Mouse (Mus musculus): ENCODE results near the gene Ghrhr.

Gene Ghrhr

DNA sequence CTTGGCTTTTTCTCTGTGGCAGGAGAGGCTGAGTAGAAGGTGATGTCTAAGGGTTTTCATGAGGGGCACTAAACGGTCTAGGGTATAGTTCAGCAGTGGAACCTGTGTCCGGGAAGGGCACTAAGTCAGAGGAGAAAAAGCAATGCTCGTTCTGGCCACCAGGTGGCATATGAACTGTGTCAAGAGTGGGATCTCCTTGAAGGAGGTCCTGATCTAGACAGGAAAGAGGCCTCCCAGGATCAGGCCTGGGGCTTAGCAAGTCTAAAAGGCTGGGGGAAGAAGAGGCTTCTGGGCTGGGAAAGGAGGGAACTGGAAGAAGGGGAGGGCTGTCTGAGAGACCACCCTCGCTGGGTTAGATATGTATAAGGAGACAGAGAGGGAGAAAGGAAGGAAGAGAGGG lies 16.4 kb downstream of the Ghrhr start:
- intact Hi-C loops (cut with DNase I): loop anchor here (1.0 kb wide), 1 partner anchor 113 kb away; no protein-coding TSS in a partner anchor

DNA sequence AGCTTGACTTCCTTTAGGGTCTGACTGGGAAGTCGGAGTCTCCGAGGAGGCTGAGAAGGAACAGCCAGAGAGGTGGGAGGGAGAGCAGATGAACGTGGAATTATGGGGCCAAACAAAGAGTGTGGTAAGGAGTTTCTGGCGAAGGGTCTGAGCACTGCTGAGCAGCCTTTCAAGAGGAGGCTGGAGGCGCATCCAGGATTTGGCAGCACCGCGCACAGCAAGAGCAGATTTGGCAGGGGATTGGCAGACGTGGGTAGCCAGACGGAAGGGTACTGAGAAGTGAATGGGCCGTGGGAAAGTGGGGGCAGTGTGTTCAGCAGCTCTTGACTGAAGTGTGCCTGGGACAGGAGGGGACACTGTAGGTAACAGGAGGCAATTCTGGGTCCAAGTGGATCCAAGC lies 18.8 kb downstream of the Ghrhr start:
- intact Hi-C loops (cut with DNase I): no loop called here

DNA sequence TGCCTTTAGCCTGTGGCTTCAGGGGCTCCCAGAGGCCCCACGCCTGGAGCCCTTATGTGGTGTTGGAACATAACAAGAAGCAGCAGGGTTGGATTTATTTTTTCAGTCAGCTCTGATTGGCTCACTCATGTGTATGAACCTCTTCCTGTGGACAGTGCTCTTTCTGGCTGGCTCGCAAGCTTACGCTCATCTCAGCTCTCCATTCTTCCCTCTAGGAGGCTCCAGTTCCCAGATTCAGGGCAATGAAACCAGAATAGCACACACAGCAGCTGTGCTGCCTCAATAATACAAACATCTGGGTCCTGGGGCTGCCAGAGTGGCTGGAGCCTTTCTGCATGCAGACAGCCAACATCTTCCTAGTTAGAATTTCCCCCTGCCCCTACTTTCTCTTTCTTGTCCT lies 20.1 kb downstream of the Ghrhr start:
- intact Hi-C loops (cut with DNase I): no loop called here

DNA sequence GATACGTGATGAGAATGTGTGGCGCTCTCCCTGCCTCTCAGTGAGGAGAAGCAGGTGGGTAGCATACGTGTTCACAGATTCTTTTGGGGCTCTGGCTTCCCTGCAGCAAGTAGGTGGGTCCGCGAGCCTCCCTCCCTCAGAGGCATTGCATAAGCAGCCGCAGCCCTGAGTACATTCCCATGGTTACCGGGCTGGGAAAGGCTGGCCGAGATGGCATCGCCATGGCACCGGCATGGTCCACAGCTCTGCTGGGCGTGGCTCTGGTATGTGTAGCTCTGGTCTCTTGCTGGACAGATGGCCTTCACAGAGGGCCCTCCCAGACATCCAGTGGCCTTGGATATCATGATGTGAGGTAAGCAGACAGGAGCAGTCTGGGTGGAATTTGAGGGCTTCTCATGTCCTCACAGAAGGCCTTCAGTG lies 20.5 kb downstream of the Ghrhr start:
- intact Hi-C loops (cut with DNase I): no loop called here

DNA sequence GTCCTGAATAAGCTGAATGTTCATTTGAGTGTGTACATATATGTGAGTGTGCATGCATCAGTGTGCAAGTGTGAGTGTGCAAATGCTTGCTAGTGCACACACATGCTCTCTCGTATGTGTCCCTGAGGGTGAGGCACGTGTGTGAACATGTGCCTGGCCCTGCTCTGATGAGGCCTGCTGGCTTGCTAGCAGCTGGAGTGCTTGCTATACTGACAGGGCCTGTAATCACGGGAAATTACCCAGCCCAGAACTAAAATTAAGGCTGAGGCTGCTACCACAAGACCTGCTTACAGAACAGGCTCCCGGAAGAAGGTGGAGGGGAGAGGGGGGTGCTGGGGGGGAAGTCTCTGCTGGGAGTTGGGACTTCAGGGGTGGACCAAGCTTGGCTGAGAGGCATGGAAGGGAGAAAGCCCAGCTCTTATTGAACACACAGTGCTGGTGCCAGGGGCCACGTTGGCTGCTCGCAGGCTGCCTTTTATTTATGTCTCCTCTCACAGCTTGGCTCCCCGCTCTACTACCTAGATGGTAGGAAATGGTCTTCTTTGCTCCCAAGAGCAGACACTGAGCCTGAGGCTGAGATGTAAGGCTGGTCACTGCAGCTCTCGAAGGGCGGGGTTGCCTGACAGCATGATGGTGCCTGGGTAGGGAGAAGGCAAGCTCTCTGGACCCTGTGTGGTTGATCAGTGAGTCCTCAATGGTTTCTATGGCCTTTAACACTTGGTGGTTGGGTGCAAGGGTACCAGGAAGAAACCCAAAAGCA lies 23.0 kb downstream of the Ghrhr start:
- intact Hi-C loops (cut with DNase I): no loop called here

DNA sequence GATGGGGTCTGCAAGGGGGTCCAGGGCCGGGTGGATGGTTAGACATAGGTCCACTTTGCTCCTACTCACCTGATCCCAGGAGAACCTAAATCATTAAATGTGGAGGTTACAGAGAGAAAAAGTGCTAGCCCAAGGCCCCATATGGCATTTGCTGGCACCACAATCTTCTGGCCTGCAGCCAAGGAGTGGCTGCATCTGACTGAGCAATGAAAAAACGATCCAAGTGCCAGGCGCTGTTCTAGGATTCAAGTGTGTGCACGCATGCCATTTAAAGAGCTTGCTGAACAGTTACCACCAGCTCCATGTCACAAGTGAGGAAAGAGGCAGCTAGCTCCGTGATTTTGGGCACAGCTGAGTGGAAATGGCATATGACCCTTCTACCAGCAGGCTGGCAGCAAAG lies 23.8 kb downstream of the Ghrhr start:
- intact Hi-C loops (cut with DNase I): loop anchor here (5.0 kb wide), 1 partner anchor 57 kb away; no protein-coding TSS in a partner anchor

DNA sequence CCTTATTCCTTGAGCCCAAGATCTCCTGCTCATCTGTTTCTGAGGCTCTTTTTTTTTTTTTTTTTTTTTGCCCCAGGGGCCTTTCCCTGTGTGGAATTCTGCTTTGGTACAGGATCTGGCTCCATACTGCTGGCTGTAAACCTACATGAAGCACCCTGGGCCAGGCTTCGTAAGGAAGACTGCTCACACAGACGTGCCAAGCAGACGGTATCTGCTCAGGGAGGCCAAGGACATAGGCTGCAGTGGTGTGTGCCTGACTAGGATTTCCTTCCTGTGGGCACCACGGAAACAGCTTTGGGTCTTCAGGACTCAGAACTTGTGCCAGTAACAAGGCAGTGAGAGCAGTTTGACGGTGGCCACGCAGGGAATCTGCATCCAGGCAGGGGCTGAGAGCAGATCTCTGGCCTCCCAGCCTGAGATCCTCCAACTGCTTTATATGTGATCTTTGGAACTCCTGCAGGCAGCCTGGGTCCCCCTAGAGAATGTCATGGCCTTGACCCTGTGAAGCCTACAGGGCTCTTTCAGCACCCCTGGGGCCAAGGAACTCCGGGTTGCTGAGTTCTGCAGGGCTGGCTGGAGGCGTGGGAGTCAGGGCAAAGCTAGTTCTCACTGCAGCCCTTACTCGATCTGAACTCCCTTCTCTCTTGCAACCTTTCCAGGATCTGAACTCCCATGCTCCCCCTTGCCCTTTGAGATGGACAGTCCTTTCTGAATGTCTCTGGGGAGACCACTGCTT lies 26.1 kb downstream of the Ghrhr start:
- intact Hi-C loops (cut with DNase I): loop anchor here (5.0 kb wide), 1 partner anchor 55 kb away; no protein-coding TSS in a partner anchor

DNA sequence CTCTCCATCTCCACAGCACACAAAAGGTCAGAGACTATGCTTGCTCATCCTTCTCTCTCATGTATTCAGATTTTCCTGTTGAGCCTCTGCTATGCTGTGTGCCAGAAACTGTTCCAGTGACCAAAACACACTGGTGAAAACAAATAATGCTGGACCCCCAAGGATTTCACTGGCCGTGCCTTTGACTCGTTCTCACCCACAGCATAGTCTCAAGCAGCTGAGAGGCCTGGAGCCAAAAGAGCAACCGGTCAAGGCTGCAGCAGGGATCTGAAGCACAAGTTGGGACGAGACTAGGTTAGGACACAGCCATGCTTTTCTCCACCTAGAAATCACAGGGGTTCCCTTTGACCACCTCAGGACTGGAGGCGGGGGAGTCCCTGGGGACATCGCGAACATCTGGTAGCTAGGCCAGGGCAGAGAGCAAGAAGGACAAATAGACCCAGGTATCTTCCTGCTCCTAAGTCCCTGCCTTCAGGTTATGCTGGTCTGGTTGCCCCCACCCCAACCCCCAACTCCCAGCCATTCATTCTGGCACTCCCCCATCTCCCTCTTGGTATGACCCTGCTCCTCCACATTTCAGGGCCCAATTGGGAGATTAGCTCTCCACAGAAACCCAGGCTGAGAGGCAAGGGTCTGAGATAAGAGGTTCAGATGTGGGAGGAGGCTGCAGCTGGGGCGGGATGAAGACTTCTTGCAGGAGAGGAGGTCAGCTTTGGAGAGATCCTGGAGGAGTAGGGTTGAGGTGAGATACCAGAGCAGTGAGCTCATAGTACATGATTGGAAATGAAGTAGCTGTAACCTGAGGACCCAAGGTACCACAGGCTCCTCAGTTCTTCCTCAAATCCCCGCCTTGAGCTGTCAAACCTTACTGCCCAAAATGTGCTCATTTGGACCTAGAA lies 27.6 kb downstream of the Ghrhr start:
- intact Hi-C loops (cut with DNase I): loop anchor here (5.0 kb wide), 1 partner anchor 54 kb away; no protein-coding TSS in a partner anchor

DNA sequence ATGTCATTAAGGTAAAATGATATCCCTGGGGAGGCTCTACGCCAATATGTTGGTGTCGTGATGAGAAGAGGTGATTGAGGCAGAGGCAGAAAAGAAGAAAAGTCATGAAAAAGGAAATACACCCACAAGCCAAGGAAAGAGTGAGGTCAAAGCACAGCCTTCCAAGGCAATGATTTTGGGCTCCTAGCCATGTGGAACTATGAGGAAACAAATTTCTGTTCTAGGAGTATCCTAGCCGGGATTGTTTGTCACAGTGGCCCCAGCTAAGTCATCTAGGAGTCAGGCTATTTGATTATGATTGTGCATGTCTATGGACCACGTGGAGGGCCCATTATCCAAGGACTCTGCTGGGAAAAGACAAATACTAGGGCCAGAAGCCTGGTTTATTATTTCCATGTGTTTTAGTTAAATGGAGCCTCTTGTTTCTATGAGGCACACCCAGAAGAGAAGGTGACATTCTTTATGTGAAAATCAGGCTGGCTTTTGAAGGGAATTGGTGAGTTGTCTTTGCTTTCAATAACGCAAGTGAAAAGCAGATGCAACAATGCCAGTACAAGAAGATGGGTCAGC lies 28.4 kb downstream of the Ghrhr start:
- intact Hi-C loops (cut with DNase I): loop anchor here (5.0 kb wide), 1 partner anchor 53 kb away; no protein-coding TSS in a partner anchor

DNA sequence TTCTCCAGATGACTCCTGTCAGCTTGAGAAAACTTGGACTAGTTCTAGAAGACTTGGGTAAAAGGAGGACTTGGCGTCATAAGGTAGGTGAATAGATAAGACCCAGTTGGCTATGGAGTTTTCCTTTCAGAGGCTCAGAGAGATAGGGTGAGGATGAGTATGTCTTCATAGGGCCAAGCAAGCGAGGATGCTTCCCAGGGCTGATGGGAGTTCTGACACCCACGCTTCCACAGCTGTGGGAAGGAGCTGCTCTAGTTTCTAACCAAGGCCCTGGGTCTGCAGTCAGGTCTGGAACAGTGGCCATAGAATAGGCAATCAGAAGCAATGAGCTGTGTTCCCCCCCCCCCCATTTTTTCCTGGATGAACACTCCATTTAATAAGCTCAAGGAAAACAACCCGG lies 31.2 kb downstream of the Ghrhr start:
- intact Hi-C loops (cut with DNase I): no loop called here

DNA sequence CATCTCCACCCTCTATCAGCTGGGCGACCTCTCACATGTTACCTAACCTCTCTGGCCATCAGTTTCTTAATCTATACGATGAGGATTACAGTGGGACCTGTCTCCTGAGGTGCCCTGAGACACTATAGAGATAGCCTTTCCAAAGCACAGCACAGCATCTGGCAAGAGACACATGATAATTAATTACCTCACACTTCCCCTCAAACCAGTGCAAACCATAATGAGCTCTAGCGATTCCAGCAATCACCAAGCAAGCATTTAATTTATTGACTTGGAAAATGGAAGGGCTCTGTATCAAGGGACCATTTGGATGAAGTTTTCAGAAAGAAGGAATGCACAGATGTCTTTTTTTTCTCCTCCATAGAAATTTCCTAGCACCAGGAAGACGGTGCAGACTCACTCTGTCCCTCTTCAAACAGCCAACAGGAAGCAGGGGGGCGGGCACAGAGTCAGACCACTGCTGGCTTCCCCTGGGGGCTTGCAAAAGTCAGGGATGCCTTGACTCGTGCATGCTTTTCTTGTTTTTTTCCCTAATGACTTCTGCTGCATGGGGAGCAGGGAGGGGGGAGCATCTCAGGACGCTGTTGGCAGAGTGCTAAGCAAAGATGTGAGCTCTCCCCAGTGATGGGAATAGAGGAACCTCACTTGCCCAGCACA lies 34.2 kb downstream of the Ghrhr start:
- intact Hi-C loops (cut with DNase I): no loop called here

DNA sequence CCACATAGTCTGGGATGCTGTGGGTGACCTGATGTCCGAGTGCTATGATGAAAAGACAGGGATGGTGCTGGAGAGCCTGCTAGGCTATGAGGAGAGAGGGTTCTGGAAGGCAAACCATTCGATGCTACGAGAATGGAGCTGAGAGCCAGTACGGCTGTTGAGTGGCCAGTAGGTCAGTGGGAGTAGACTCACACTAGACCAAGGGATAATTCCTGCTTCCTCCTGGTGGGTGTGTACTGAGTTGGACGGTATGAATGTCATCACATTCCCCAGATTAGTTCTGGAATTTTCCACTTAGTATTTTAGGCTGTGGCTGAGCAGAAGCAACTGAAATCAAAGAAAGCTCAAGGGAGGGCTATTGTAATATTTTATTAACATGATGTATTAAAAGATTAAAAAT lies 34.9 kb downstream of the Ghrhr start:
- intact Hi-C loops (cut with DNase I): no loop called here

DNA sequence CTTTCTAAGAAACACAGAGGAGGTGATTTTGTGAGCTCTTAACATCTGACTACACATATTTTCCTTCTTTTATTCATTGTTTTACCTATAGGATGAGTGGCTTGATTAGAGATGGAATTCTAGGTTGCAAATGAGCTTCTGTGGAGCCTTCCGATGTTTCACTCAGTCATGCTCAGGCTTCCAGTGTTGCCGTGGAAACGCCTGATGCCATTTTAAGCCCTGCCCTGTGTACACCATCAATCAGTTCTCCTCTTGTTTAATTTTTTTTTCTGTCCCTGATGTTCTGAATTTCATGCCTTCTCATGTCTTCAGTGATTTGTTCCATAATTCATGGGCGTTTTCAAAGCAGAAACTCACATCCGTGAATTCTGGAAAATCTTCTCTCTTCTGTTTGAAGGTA lies 40.1 kb downstream of the Ghrhr start:
- intact Hi-C loops (cut with DNase I): no loop called here

DNA sequence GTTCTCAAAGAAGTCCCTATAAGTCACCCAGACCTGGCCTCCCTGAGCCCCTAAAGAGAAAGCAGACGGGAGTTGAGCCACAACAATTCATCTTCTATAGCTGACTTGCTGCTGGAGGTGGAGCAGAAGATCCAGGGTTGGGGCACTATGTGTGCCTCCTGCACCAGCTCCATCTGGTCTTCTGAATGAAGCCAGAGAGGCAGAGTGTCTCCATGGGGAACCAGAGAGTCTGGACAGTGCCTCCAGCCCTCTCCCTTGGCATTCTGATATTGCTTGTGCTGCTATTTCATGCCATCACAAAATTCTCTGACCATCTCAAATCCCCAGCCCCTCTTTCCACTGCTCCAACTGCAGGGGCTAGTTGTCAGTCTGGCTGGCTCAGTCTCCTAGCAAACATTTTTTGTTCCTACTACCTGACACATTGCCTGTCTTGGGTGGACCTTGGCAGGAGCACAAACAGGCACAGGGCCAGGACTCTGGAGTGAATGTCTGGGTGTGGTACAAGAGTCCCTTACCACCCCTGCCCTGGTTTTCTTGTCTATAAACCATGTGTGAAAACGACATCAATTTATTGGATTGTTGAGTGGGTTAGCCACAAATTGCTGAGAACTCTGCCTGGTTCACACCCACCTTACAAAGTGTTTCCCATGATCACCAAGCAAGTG lies 42.8 kb downstream of the Ghrhr start:
- intact Hi-C loops (cut with DNase I): no loop called here

DNA sequence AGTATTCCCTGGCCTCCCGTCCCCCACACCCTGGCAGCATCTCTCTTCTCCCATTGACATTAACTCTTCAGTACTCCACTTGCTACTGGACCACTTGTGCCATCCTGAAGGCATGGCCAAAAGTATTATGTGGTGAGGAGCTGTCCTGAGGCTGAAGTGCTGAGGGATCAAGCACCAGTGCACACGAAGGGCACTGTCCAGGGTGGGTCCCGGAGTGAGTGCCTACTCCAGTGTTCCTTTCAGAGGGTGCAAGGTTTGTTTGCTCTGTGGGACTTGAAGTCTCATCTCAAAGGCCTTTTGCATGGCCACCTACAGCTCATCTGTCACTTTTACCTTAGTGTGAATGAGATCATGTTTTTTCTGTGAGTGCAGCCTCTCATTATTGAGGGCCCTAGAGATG lies 44.3 kb downstream of the Ghrhr start:
- intact Hi-C loops (cut with DNase I): no loop called here

DNA sequence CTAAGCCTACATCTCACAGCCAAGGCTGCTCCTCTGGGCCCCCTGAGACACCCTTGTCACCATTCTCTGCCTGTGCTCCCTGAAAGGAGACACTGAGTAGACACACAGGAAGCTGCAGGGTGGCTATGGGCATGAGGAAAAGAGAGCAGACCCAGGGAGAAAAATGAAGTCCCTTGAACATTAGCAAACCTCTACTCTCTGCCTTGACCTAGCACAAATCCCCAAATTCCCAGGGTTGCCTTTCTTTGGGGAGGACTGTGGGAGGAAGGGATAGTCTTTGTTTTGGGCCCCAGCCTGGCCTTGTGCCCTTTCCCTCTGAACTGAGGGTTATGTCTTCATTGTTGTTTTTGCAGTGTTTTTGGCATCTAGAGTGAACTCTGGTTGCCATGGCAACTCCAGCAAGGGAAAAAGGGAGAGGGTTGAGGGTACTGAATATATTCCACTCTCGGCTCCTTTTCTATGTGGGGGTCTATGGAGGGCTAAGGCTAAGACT lies 44.8 kb downstream of the Ghrhr start:
- intact Hi-C loops (cut with DNase I): no loop called here

DNA sequence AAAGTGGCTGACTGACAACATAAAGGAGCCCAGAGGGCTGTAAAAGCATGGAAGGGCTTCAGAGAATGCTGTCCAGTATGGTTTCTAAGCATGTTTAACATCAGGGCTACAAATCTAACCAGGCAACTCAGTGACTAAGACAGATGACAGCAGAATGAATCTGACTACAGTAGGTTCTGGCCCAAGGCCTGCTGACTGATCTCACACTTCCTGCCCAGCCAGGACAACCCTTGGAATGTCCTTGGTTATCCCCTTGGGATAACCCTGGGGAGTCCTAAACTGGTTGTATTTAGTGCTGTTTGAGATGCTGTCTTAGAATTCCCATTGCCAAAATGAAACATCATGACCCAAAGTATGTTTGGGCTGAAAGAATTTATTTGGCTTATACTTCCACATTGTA lies 56.0 kb downstream of the Ghrhr start:
- intact Hi-C loops (cut with DNase I): no loop called here

DNA sequence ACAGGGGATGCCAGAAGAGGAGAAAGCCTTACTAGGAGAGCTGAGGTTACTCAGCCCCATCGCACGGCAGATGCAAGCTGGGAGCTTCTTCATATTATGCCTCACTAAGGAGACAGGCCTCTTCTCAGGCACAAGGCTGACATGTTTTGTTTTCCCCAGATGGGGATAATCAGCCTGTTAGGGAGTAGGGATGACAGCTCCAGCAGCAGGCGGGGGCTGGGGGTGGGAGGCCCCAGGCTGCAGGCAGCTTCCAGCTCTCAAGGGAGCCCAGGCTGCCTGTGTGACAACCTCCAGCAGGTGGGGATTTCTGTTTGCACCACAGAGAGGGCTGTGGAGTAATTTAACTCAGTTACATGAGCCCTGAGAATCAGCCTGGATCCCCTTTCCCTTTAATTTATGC lies 58.3 kb downstream of the Ghrhr start:
- intact Hi-C loops (cut with DNase I): no loop called here

DNA sequence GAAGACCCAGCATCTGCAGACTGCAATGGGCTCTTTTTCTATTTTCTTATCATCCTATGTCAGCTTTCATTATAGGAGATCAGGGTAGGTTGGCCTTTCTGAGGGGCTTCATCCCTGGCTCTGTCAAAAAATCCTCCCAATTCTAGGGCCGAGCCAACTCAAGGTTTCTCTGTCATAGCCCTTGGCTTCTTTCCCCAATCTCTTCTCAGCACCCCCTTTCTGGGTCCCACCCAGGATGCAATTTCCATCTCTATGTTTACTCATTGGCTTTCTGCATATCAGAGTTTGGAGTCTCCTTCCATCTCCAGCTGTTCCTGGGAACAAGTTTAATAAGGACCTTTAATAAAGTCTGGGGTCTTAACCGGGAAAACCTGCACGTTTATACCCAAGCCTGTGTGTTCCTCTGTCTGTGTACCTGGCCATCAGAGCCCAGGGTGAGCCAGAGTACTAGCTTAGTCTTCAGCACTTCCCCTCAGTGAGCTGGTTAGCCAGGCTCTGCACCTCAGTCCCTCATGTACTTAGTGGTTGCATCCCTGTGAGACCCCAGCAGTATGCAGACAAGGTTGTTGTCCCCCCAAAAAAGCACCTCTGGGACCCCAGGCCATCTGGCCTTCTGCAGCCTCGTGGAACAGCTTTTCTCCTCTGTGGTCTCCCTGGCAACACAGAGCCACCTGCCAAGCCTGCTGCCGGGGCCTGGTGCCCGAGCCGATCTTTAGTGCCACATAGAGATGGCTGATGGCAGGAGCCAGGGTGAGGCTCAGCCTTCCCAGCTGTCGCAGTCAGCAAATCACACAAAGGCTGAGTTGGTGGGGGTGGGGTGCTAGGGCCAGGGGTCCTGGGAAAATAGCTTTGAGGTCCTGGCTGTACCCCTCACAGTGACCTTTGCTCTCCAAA lies 59.4 kb downstream of the Ghrhr start:
- intact Hi-C loops (cut with DNase I): no loop called here
